Mouse (Mus musculus): ENCODE measurements around the gene Rngtt. TPM values are rescaled to one million over a fixed set of nuclear protein-coding genes. Genes with fewer than 3 reads are reported as not detected.

Rngtt gene
- 16.4 and 23.7 TPM in 2 replicates for polyA plus RNA-seq (2015; fragmentation: Nextera tagmentation; extraction: Ambion mirVana)

- 3% methylated on average over 60 of the region's 60 CpGs for WGBS (ENCODE audit: insufficient replicate concordance)
- DNase-seq, result peak; percentile 97
- H3K4me3 ChIP-seq (replicated peaks), result peak within 1 kb of the TSS; percentile 88
Measured at GRCm38 (mm10) chr4:33309764-33310757, at the start of gene Rngtt. TSS of gene Rngtt (plus strand) at chr4:33310311.

GRCm38 (mm10) chr4:33260311-33260710 lies 49.8 kb upstream of the Rngtt start:
- ATAC-seq (ENCODE audit: low read depth) (no peak), DNase-seq (no peak)
- Histone ChIP-seq H3K9ac (no peak overlapping the region), H3K4me3 (replicated peaks) (no peak overlapping the region), H3K4me1 (replicated peaks) (peaks cover 16% of the 10 kb centered on the region), H3K9me3 (replicated peaks) (no peaks in the 10 kb centered on the region), H3K36me3 (no peaks in the 10 kb centered on the region), H3K27ac (no peak overlapping the region), H3K4me2 (no peak overlapping the region), H3K27me3 (no peaks in the 10 kb centered on the region)

More at GRCm38 (mm10) chr4:33309764-33310757, at the start of gene Rngtt:
- no peaks in the 10 kb centered on the region for H3K27me3 ChIP-seq
- no peaks in the 10 kb centered on the region for H3K9me3 ChIP-seq (replicated peaks)
- H3K27ac ChIP-seq, result peak within 1 kb of the TSS; percentile 70
- H3K9ac ChIP-seq, result peak within 1 kb of the TSS; percentile 92
- ATAC-seq (ENCODE audit: low read depth), result peak; percentile 93
- peaks cover 31% of the 10 kb centered on the region for H3K4me1 ChIP-seq (replicated peaks)
- peak within 1 kb of the TSS; percentile 81 for H3K4me2 ChIP-seq
- H3K36me3 ChIP-seq, result peaks cover 6% of the 10 kb centered on the region; the same call in 1 of the 2 replicates

DNA sequence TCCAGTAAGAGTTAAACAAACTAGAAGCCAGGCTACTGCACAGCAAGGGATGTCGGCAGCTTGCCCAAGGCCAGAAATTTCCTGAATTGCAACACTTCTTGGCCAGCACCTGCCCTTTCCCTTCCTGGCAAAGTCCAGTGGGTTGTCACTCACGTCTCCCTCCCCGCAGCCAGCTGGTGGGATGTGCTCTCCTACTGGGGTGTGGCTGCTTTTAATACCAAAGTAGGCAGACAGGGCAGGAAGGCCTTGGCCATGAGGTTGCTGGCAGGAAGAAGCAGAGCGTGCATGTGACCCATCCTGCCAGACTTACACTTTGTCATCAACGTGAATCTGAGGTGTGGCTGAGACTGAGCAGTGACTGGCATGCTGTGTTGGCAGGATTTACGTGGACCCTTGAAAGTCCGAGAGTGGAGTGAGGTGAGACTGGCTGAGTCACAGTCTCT lies 48.8 kb upstream of the Rngtt start:
- Histone ChIP-seq H3K27ac (peak overlapping the region; percentile 40), H3K9ac (no peak overlapping the region), H3K36me3 (no peaks in the 10 kb centered on the region), H3K27me3 (no peaks in the 10 kb centered on the region), H3K4me1 (replicated peaks) (peaks cover 16% of the 10 kb centered on the region), H3K4me3 (replicated peaks) (no peak overlapping the region), H3K4me2 (no peak overlapping the region), H3K9me3 (replicated peaks) (no peaks in the 10 kb centered on the region)
- ATAC-seq (ENCODE audit: low read depth), result peak; percentile 77
- DNase-seq, result no peak
- WGBS (ENCODE audit: insufficient replicate concordance), result 37% methylated on average over 7 of the region's 7 CpGs

DNA sequence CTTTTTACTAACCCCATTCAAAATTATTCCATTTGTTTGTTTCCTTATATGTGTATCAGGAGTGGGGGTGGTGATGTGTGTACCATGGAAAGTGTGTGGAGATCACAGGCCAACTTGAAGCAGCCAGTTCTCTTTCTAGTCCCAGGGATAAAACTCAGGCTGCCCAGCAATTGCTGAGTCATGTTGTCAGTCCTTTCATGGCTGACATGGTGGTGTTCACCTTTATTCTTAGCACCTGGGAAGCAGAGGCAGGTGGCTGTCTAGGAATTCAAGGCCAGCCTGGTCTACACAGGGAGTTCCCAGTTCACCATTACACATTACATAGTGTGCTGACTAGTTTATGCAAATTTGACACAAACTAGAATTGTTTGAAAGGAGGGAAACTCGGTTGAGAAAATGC lies 47.2 kb upstream of the Rngtt start:
- H3K27ac ChIP-seq, result no peak overlapping the region
- H3K4me1 ChIP-seq (replicated peaks), result peaks cover 15% of the 10 kb centered on the region
- ATAC-seq (ENCODE audit: low read depth) (no peak), DNase-seq (no peak)
- no peaks in the 10 kb centered on the region for H3K9me3 ChIP-seq (replicated peaks)
- no peak overlapping the region for H3K4me3 ChIP-seq (replicated peaks)
- H3K9ac ChIP-seq, result no peak overlapping the region
- no peak overlapping the region for H3K4me2 ChIP-seq
- no peaks in the 10 kb centered on the region for H3K27me3 ChIP-seq
- WGBS (ENCODE audit: insufficient replicate concordance), result 54% methylated on average over 1 of the region's 1 CpGs
- H3K36me3 ChIP-seq, result no peaks in the 10 kb centered on the region

DNA sequence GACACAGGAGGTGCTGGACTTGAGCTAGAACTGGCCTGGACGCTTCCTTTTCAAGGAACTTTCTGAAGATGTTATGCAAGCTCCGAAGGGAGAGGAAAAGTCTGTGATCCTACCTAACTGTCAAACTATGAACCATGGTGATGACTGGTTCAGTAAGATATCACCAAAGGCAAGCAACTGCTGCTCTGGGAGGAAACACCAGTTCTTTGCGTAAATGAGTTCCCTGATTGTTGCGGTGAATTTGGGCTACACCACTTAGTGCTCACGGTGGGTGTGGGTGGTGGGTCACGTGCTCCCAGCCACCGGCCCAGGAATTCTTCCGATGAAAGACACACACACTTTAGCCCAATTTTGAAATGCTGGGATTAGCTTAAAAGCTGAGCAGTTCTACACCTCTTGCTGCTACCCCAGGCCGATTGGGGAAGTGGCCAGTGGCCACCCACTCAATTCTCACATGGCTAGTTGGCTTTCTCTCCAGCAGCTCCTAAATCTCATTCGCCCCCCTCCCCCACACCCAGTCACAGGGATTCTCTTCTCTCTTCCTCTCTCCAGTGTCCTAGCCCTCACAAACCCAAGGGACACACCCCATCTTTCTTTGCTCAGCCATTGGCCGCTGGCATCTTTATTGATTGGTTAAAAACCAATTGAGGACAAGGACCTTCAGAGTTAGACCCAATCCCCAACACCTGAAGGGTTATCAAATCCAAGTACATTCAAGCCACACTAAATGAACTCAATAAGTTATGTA lies 45.0 kb upstream of the Rngtt start:
- Histone ChIP-seq H3K9ac (no peak overlapping the region), H3K27me3 (no peaks in the 10 kb centered on the region), H3K36me3 (no peaks in the 10 kb centered on the region), H3K4me1 (replicated peaks) (peaks cover 9% of the 10 kb centered on the region; the same call in 1 of the 2 replicates), H3K27ac (no peak overlapping the region), H3K4me3 (replicated peaks) (no peak overlapping the region), H3K4me2 (no peak overlapping the region), H3K9me3 (replicated peaks) (no peaks in the 10 kb centered on the region)
- WGBS (ENCODE audit: insufficient replicate concordance), result 54% methylated on average over 11 of the region's 11 CpGs
- DNase-seq (no peak), ATAC-seq (ENCODE audit: low read depth) (no peak)

DNA sequence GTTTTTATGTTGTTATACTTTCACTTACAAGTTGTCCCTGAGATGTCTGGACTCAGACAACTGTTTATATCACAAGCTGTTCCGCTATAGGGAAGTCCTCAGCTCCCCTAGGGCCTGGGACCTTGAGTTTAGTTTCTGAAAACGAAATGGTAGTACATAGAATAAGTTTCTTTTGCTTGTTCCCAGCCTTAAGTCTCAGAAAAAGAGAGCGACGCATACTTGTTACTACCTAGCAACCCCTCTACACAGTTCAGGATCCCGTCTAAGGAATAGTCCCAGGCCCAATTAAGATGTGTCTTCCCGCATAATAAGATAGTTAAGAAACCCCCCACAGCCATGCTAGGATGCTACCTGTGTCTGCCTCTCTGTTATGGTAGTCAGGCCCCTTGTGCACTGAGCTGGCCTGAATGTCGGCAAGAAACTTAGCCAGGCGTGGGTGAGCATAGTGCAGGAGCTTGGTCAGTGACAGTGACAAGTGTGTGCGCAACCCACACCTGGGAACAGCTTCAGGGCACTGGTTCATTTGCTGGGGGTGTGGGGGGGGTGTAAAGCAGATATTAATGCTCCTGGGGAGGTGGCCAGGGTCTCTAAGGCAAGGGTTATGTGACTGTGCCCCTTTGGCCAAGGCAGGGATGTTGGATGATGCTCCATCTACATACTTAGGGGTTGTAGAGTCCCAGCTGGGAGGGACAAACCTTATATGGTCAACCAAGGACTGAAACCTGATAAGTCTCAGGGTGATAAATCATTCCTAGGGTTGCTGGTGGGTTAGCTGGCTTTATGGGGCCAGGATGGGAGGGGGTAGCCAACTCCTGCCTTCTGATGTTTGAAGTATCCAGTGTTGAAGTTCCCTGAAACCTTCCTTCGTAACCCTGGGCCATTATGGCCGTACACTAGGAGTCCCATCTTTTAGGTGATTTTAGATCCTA lies 39.5 kb upstream of the Rngtt start:
- no peaks in the 10 kb centered on the region for H3K36me3 ChIP-seq
- WGBS (ENCODE audit: insufficient replicate concordance), result 69% methylated on average over 11 of the region's 11 CpGs

GRCm38 (mm10) chr4:33273437-33273836 lies 36.7 kb upstream of the Rngtt start:
- Histone ChIP-seq H3K27ac (no peak overlapping the region), H3K4me1 (replicated peaks) (no peaks in the 10 kb centered on the region), H3K9ac (no peak overlapping the region), H3K9me3 (replicated peaks) (no peaks in the 10 kb centered on the region), H3K36me3 (no peaks in the 10 kb centered on the region), H3K4me3 (replicated peaks) (no peak overlapping the region), H3K4me2 (no peak overlapping the region), H3K27me3 (no peaks in the 10 kb centered on the region)
- ATAC-seq (ENCODE audit: low read depth) (no peak), DNase-seq (no peak)
- WGBS (ENCODE audit: insufficient replicate concordance), result 49% methylated on average over 3 of the region's 3 CpGs

More for the DNA sequence above, 39.5 kb upstream of the Rngtt start:
- Histone ChIP-seq H3K27me3 (no peaks in the 10 kb centered on the region), H3K4me3 (replicated peaks) (no peak overlapping the region), H3K4me2 (no peak overlapping the region), H3K4me1 (replicated peaks) (no peaks in the 10 kb centered on the region), H3K9me3 (replicated peaks) (no peaks in the 10 kb centered on the region), H3K27ac (no peak overlapping the region), H3K9ac (no peak overlapping the region)
- ATAC-seq (ENCODE audit: low read depth) (no peak), DNase-seq (no peak)

GRCm38 (mm10) chr4:33281891-33282685 lies 28.0 kb upstream of the Rngtt start:
- Histone ChIP-seq H3K9ac (no peak overlapping the region), H3K4me2 (no peak overlapping the region), H3K36me3 (no peaks in the 10 kb centered on the region), H3K9me3 (replicated peaks) (no peaks in the 10 kb centered on the region), H3K27ac (no peak overlapping the region), H3K4me3 (replicated peaks) (no peak overlapping the region), H3K4me1 (replicated peaks) (0 out of 2 replicates have a peak, but pooled peaks cover 3% of the 10 kb centered on the region), H3K27me3 (no peaks in the 10 kb centered on the region)
- 59% methylated on average over 3 of the region's 3 CpGs for WGBS (ENCODE audit: insufficient replicate concordance)
- ATAC-seq (ENCODE audit: low read depth) (no peak), DNase-seq (no peak)

GRCm38 (mm10) chr4:33284083-33284880 lies 25.8 kb upstream of the Rngtt start:
- no peaks in the 10 kb centered on the region for H3K27me3 ChIP-seq
- DNase-seq (no peak), ATAC-seq (ENCODE audit: low read depth) (no peak)
- no peak overlapping the region for H3K4me3 ChIP-seq (replicated peaks)
- peaks cover 3% of the 10 kb centered on the region; the same call in 1 of the 2 replicates for H3K4me1 ChIP-seq (replicated peaks)
- no peak overlapping the region for H3K27ac ChIP-seq
- H3K4me2 ChIP-seq, result no peak overlapping the region
- H3K9ac ChIP-seq, result no peak overlapping the region
- no peaks in the 10 kb centered on the region for H3K9me3 ChIP-seq (replicated peaks)
- no peaks in the 10 kb centered on the region for H3K36me3 ChIP-seq
- WGBS (ENCODE audit: insufficient replicate concordance), result 54% methylated on average over 5 of the region's 5 CpGs
